Mouse (Mus musculus) limb, embryonic 14.5 days (tissue): ENCODE measurements at regions not wholly inside any gene's neighbourhood (a gene's known extent, or its start where the extent isn't known, plus 50 kb on each side); places are given as distances from the start of the nearest gene placed in this dataset.
"Not testable (repeated sequence)": the region's sequence is repeated elsewhere in the genome, so short reads cannot be mapped to it uniquely, and the experiment has no call there.

Source experiments
- ATAC-seq: fragments of 200-750 bp; cut with Nextera tagmentation; 2 replicates; pipeline ENCODE4 v1.8.0; 2017; ENCODE audit warnings: low read depth, moderate number of reproducible peaks, moderate TSS enrichment; ENCODE audit not compliant: low FRiP score
- DNase-seq: peaks from one replicate; pipeline ENCODE4 v3.0.0-alpha.2; 2015; ENCODE audit warnings: low spot score
- H3K27ac ChIP-seq: fragments of 300-500 bp; sonication (generic); replicated peaks from 2 replicates; pipeline ENCODE4 v1.5.1; 2014; ENCODE audit warnings: low read depth, mild to moderate bottlenecking, low read length, moderate library complexity, mixed read lengths
- H3K27me3 ChIP-seq: fragments of 300-500 bp; sonication (generic); 2 replicates; pipeline ENCODE4 v1.6.1; 2014; ENCODE audit warnings: low read length, mixed read lengths; ENCODE audit not compliant: control insufficient read depth, insufficient read depth
- H3K36me3 ChIP-seq: fragments of 300-500 bp; sonication (generic); 2 replicates; pipeline ENCODE4 v1.6.1; 2014; ENCODE audit warnings: mild to moderate bottlenecking, low read length, moderate library complexity, mixed read lengths; ENCODE audit not compliant: control insufficient read depth, insufficient read depth
- H3K4me1 ChIP-seq: fragments of 300-500 bp; sonication (generic); 2 replicates; pipeline ENCODE4 v1.6.1; 2014; ENCODE audit warnings: antibody characterized with exemption, low read length, mixed read lengths; ENCODE audit not compliant: control insufficient read depth, insufficient read depth
- H3K4me2 ChIP-seq: fragments of 300-500 bp; sonication (generic); replicated peaks from 2 replicates; pipeline ENCODE4 v1.6.1; 2014; ENCODE audit warnings: low read depth, mild to moderate bottlenecking, low read length, moderate library complexity; ENCODE audit not compliant: severe bottlenecking
- H3K4me3 ChIP-seq: fragments of 300-500 bp; sonication (generic); replicated peaks from 2 replicates; pipeline ENCODE4 v1.5.1; 2014; ENCODE audit warnings: low read length
- H3K9ac ChIP-seq: fragments of 300-500 bp; sonication (generic); 2 replicates; pipeline ENCODE4 v1.6.1; 2014; ENCODE audit warnings: mild to moderate bottlenecking, low read depth, low read length, moderate library complexity; ENCODE audit not compliant: severe bottlenecking
- H3K9me3 ChIP-seq: fragments of 300-500 bp; sonication (generic); 2 replicates; pipeline ENCODE4 v1.6.1; 2016; ENCODE audit warnings: low read length; ENCODE audit not compliant: control insufficient read depth
- POLR2A ChIP-seq: fragments of 200-500 bp; IDR thresholded peaks from 2 replicates; pipeline ENCODE4 v1.8.0; 2012; ENCODE audit warnings: inconsistent platforms, mild to moderate bottlenecking, moderate library complexity, borderline replicate concordance; ENCODE audit not compliant: insufficient read depth, insufficient read length; ENCODE audit errors: extremely low read depth
- WGBS: fragments of 180-500 bp; shearing (Covaris S2); extraction: QIAGEN DNeasy Blood & Tissue Kit; methylation state at CpG from one replicate; pipeline ENCODE4 v1.1.7; 2014; 5-methylcytosine and 5-hydroxymethylcytosine counted together

GRCm38 (mm10) chr19:27122348-27122747, 93.9 kb upstream of the Vldlr start:
- 81% methylated on average over 5 of the region's 5 CpGs for WGBS

GRCm38 (mm10) chr19:27123334-27123733, 93.0 kb upstream of the Vldlr start:
- H3K9ac ChIP-seq: no peak overlapping the region
- H3K4me3 ChIP-seq: no peak overlapping the region
- ATAC-seq: no peak

More at GRCm38 (mm10) chr19:27122348-27122747, 93.9 kb upstream of the Vldlr start:
- Histone ChIP-seq H3K9me3 (no peaks in the 10 kb centered on the region), H3K4me2 (no peak overlapping the region), H3K9ac (no peak overlapping the region), H3K27me3 (no peaks in the 10 kb centered on the region), H3K4me3 (no peak overlapping the region), H3K27ac (no peak overlapping the region), H3K4me1 (0 out of 2 replicates have a peak, but pooled peaks cover 3% of the 10 kb centered on the region), H3K36me3 (no peaks in the 10 kb centered on the region)
- no peak for DNase-seq
- no peak for ATAC-seq
- TF ChIP-seq POLR2A: no peak

DNA sequence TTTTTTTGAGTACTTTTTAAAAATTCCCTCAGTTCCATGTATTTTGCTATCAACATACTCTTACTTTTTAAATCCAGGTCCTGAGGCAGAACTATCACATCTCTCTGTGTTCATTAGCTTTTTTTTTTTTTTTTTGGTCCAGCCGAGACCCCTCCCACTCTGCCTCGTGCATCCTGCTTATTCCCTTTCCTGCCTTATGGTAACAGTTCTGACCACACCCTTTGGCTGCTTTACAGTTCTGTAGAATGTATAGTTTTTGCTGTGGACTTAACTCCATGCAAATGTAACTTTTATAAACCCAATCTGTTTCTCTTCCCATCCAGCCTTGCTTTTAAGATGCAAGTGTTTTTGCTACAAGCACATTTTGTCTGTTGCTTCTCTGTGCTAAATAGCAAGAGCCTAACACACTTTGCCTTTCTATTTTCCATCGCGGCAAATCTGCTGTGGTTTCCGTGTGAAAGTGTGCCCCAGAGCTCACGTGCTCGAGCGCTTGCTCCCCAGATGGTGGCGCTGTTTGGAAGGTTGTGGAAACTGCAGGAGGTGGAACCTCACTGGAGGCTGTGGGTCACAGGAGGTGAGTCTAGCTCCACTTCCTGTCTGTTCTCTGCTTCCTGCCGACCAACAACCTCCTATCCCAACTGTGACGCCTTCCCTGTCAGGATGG, 92.3 kb upstream of the Vldlr start:
- H3K36me3 ChIP-seq: no peaks in the 10 kb centered on the region
- 63% methylated on average over 11 of the region's 11 CpGs for WGBS
- H3K27ac ChIP-seq: no peak overlapping the region
- no peak overlapping the region for H3K9ac ChIP-seq
- H3K27me3 ChIP-seq: no peaks in the 10 kb centered on the region
- H3K4me1 ChIP-seq: 0 out of 2 replicates have a peak, but pooled peaks cover 3% of the 10 kb centered on the region
- TF ChIP-seq POLR2A: no peak
- ATAC-seq: no peak
- DNase-seq: peak; percentile 31
- no peak overlapping the region for H3K4me3 ChIP-seq
- no peak overlapping the region for H3K4me2 ChIP-seq
- H3K9me3 ChIP-seq: no peaks in the 10 kb centered on the region

More at GRCm38 (mm10) chr19:27123334-27123733, 93.0 kb upstream of the Vldlr start:
- no peak for DNase-seq
- H3K27me3 ChIP-seq: no peaks in the 10 kb centered on the region
- no peak overlapping the region for H3K4me2 ChIP-seq
- WGBS: 72% methylated on average over 8 of the region's 8 CpGs
- H3K9me3 ChIP-seq: no peaks in the 10 kb centered on the region
- 0 out of 2 replicates have a peak, but pooled peaks cover 3% of the 10 kb centered on the region for H3K4me1 ChIP-seq
- H3K36me3 ChIP-seq: no peaks in the 10 kb centered on the region
- TF ChIP-seq POLR2A: no peak
- H3K27ac ChIP-seq: no peak overlapping the region

DNA sequence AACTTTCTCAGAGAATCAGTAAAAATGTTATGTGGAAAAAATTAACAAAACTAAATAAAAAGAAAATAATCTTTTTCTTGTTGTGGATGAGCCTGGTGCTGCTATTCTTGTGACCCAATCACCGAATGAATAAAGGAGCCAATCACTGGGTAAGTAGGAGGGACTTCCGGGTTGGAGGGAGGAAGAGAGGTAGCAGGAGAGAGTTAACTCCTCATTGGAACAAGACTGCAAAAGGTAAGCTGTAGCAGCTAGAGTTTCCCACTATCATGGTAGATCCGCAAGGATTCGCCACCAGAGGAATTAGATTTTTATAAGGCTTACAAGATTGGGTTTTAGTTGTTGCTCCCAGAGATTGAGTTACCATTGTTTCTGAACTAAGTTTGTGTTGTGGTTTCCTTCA, 87.8 kb upstream of the Vldlr start:
- not testable (repeated sequence) for H3K27me3 ChIP-seq, H3K27ac ChIP-seq, H3K36me3 ChIP-seq, H3K9me3 ChIP-seq, H3K9ac ChIP-seq, H3K4me2 ChIP-seq, H3K4me3 ChIP-seq, ATAC-seq, H3K4me1 ChIP-seq, DNase-seq
- 87% methylated on average over 4 of the region's 4 CpGs for WGBS

DNA sequence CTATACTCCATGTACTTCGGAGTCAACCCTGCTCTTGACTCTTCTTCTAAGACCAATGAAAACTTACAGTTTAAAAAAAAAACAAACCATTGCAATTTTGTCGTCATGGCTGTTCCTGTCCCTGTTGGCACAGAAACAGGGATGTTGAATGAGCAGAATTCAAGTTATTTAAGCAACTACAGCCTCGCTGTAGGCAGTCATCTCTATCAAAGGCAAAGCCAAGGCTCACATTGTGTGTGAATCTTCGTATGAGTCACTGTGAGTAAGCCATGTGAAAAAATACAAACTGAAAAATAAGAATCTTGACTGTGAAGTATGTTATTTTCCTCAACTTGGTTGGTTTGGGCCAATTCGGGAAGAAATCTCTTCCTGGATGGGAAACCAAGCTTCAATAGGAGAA, 81.9 kb upstream of the Vldlr start:
- 82% methylated on average over 5 of the region's 5 CpGs for WGBS
- DNase-seq: no peak
- H3K4me1 ChIP-seq: no peaks in the 10 kb centered on the region
- no peaks in the 10 kb centered on the region for H3K36me3 ChIP-seq
- no peak for ATAC-seq
- no peaks in the 10 kb centered on the region for H3K9me3 ChIP-seq
- no peak overlapping the region for H3K9ac ChIP-seq
- no peak for TF ChIP-seq POLR2A
- H3K4me3 ChIP-seq: no peak overlapping the region
- H3K27me3 ChIP-seq: no peaks in the 10 kb centered on the region
- no peak overlapping the region for H3K4me2 ChIP-seq
- H3K27ac ChIP-seq: no peak overlapping the region

GRCm38 (mm10) chr19:27140892-27141291, 75.4 kb upstream of the Vldlr start:
- 78% methylated on average over 3 of the region's 3 CpGs for WGBS
- Histone ChIP-seq H3K9me3 (no peaks in the 10 kb centered on the region), H3K9ac (no peak overlapping the region), H3K4me1 (no peaks in the 10 kb centered on the region), H3K36me3 (no peaks in the 10 kb centered on the region), H3K4me2 (no peak overlapping the region), H3K4me3 (no peak overlapping the region), H3K27me3 (no peaks in the 10 kb centered on the region), H3K27ac (no peak overlapping the region)
- ATAC-seq (no peak), DNase-seq (no peak)
- no peak for TF ChIP-seq POLR2A
